Mouse (Mus musculus) midbrain, embryonic 14.5 days (tissue): Measurements from ENCODE around the gene Ikzf1. TPM values are rescaled to one million over a fixed set of nuclear protein-coding genes. Genes with fewer than 3 reads are reported as not detected.

Source experiments
- ATAC-seq: fragments of 200-750 bp; cut with Nextera tagmentation; 2 replicates; pipeline ENCODE4 v1.8.0; 2017; ENCODE audit warnings: moderate number of reproducible peaks, moderate library complexity; ENCODE audit not compliant: low FRiP score, low TSS enrichment
- DNase-seq: peaks from one replicate; pipeline ENCODE4 v3.0.0-alpha.2; 2015
- H3K27ac ChIP-seq: fragments of 300-500 bp; sonication (generic); replicated peaks from 2 replicates; pipeline ENCODE4 v1.5.1; 2014; ENCODE audit warnings: mild to moderate bottlenecking, low read depth, low read length, moderate library complexity
- H3K27me3 ChIP-seq: fragments of 300-500 bp; sonication (generic); 2 replicates; pipeline ENCODE4 v1.6.1; 2014; ENCODE audit warnings: low read length, control low read depth, mixed read lengths; ENCODE audit not compliant: control insufficient read depth, insufficient read depth
- H3K36me3 ChIP-seq: fragments of 300-500 bp; sonication (generic); 2 replicates; pipeline ENCODE4 v1.6.1; 2014; ENCODE audit warnings: low read length, control low read depth; ENCODE audit not compliant: control insufficient read depth, insufficient read depth
- H3K4me1 ChIP-seq: fragments of 300-500 bp; sonication (generic); 2 replicates; pipeline ENCODE4 v1.6.1; 2014; ENCODE audit warnings: mild to moderate bottlenecking, antibody characterized with exemption, low read length, control low read depth; ENCODE audit not compliant: control insufficient read depth, insufficient read depth
- H3K4me2 ChIP-seq: fragments of 300-500 bp; sonication (generic); 2 replicates; pipeline ENCODE4 v1.6.1; 2014; ENCODE audit warnings: mild to moderate bottlenecking, low read length, moderate library complexity
- H3K4me3 ChIP-seq: fragments of 300-500 bp; sonication (generic); replicated peaks from 2 replicates; pipeline ENCODE4 v1.5.1; 2014; ENCODE audit warnings: low read depth, low read length
- H3K9ac ChIP-seq: fragments of 300-500 bp; sonication (generic); replicated peaks from 2 replicates; pipeline ENCODE4 v1.6.1; 2014; ENCODE audit warnings: mild to moderate bottlenecking, low read length, moderate library complexity
- H3K9me3 ChIP-seq: fragments of 300-500 bp; sonication (generic); 2 replicates; pipeline ENCODE4 v1.6.1; 2016; ENCODE audit warnings: low read length, control low read depth, mixed read lengths; ENCODE audit not compliant: control insufficient read depth
- WGBS: fragments of 180-500 bp; shearing (Covaris S2); extraction: QIAGEN DNeasy Blood & Tissue Kit; methylation state at CpG from one replicate; pipeline ENCODE4 v1.1.7; 2014; 5-methylcytosine and 5-hydroxymethylcytosine counted together
- polyA plus RNA-seq: library from polyadenylated mRNA; unstranded; fragments of >200 nt; fragmentation: Nextera tagmentation; extraction: Ambion mirVana; gene quantifications from 2 replicates; pipeline ENCODE4 v1.2.1, GENCODE M21; 2014

Gene Ikzf1
- polyA plus RNA-seq, 1 experiment from 2014 or later: 2.6 TPM

DNA sequence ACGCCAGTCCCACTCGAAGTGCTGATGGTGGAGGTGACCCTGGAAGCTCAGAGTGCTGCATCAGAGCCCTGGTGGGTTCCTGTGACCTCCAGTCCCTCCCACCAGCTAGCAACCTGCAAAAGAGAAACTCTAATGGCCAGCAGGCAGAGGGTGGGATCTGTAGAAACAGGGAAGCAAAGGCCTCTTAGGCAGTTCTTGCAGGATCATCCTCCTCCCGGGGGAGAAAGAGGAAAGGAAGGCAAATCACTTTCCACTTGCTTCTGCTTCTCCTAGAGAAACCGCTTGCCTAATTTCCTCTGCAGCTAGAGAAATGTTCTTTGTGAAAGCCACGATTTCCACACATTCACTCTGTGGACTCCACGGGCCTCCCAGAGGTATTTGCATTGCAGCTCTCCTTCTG lies 100.7 kb downstream of the Ikzf1 start:
- Histone ChIP-seq H3K9me3 (no peaks in the 10 kb centered on the region), H3K36me3 (no peaks in the 10 kb centered on the region), H3K27me3 (no peaks in the 10 kb centered on the region), H3K4me3 (no peak overlapping the region), H3K9ac (no peak overlapping the region), H3K27ac (no peak overlapping the region), H3K4me1 (no peaks in the 10 kb centered on the region), H3K4me2 (no peak overlapping the region)
- WGBS: 71% methylated on average over 6 of the region's 6 CpGs
- DNase-seq (no peak), ATAC-seq (no peak)

- Histone ChIP-seq H3K9ac (no peak overlapping the region), H3K27ac (no peak overlapping the region), H3K27me3 (no peaks in the 10 kb centered on the region), H3K4me2 (peak overlapping the region; percentile 40), H3K4me3 (no peak overlapping the region), H3K9me3 (no peaks in the 10 kb centered on the region), H3K36me3 (no peaks in the 10 kb centered on the region), H3K4me1 (no peaks in the 10 kb centered on the region)
- ATAC-seq (peak; percentile 90), DNase-seq (peak; percentile 93)
- under 1% methylated on average over 8 of the region's 8 CpGs for WGBS
Measured at GRCm38 (mm10) chr11:11788521-11788974, 103.7 kb downstream of the Ikzf1 start.

DNA sequence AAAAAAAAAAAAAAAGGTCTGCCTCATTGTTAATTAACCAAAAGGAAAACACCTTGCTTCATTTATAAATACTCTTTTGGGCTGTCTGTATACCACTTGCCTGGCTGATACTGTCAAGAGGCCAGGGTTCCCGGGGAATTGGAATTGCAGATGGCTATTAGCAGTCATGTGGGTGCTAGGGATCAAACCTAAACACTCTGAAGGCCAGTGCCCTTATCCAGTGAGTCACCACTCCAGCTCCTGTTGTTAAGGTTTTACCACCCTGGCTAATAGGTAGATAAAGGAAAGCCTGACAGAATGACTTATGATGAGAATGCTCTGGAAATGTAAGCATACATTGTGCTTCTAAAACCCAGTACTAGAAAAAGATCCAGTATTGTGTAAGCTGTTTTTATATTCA lies 109.8 kb downstream of the Ikzf1 start:
- WGBS: 95% methylated on average over 1 of the region's 1 CpGs

DNA sequence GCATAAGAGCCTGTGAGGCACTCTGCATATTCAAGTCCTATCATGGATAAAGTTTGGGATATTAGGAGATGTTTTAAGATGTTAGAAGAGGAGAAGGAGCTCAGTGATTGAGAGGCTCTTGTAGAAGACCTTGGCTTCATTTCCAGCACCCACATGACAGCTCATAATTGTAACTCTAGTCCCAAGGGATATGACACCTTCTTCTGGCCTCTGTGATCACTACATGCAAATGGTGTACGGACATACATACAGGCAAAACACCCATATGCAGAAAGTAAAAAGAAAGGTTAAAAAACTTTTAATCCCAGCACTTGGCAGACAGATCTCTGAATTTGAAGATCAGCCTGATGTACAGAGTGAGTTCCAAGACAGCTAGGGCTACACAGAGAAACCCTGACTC lies 113.9 kb downstream of the Ikzf1 start:
- H3K9ac ChIP-seq: no peak overlapping the region
- DNase-seq: no peak

More for the DNA sequence above, 109.8 kb downstream of the Ikzf1 start:
- H3K9me3 ChIP-seq: no peaks in the 10 kb centered on the region
- no peak overlapping the region for H3K4me2 ChIP-seq
- no peak overlapping the region for H3K4me3 ChIP-seq
- no peaks in the 10 kb centered on the region for H3K27me3 ChIP-seq
- ATAC-seq (no peak), DNase-seq (no peak)
- H3K9ac ChIP-seq: no peak overlapping the region
- H3K36me3 ChIP-seq: 0 out of 2 replicates have a peak, but pooled peaks cover 5% of the 10 kb centered on the region
- H3K27ac ChIP-seq: no peak overlapping the region
- H3K4me1 ChIP-seq: no peaks in the 10 kb centered on the region

DNA sequence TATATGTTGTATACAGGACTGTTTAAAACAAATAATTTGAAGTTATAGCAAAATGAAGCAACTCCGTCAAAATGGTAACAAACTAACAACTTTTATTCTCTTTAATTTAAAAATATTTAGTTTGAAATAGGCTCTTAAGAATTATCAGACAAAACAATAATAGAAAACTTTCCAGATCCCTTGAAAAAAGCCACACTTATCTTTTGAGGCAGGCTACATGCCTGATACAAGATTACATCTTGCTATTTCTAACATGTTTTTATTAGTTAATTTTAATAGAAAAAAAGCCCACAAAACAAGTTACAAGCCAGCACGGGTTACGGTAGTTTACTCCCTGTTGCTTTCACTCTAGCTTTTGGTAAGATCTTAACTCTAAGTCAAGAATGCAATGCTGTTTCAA lies 115.5 kb downstream of the Ikzf1 start:
- H3K4me2 ChIP-seq: no peak overlapping the region

More for the DNA sequence above, 113.9 kb downstream of the Ikzf1 start:
- Histone ChIP-seq H3K27ac (no peak overlapping the region), H3K27me3 (no peaks in the 10 kb centered on the region), H3K9me3 (no peaks in the 10 kb centered on the region), H3K4me2 (no peak overlapping the region), H3K4me1 (no peaks in the 10 kb centered on the region), H3K36me3 (peaks cover 18% of the 10 kb centered on the region), H3K4me3 (no peak overlapping the region)
- 98% methylated on average over 1 of the region's 1 CpGs for WGBS
- no peak for ATAC-seq

GRCm38 (mm10) chr11:11801067-11801466 lies 116.3 kb downstream of the Ikzf1 start:
- Histone ChIP-seq H3K27ac (no peak overlapping the region), H3K4me1 (no peaks in the 10 kb centered on the region), H3K9ac (no peak overlapping the region), H3K4me2 (no peak overlapping the region), H3K9me3 (no peaks in the 10 kb centered on the region), H3K27me3 (no peaks in the 10 kb centered on the region), H3K4me3 (no peak overlapping the region), H3K36me3 (peaks cover 18% of the 10 kb centered on the region)
- DNase-seq (no peak), ATAC-seq (no peak)
- 94% methylated on average over 9 of the region's 9 CpGs for WGBS

More for the DNA sequence above, 115.5 kb downstream of the Ikzf1 start:
- DNase-seq (no peak), ATAC-seq (no peak)
- H3K9ac ChIP-seq: no peak overlapping the region
- no peaks in the 10 kb centered on the region for H3K4me1 ChIP-seq
- no peak overlapping the region for H3K4me3 ChIP-seq
- no peaks in the 10 kb centered on the region for H3K9me3 ChIP-seq
- 96% methylated on average over 3 of the region's 3 CpGs for WGBS
- H3K27me3 ChIP-seq: no peaks in the 10 kb centered on the region
- H3K27ac ChIP-seq: no peak overlapping the region
- peaks cover 18% of the 10 kb centered on the region for H3K36me3 ChIP-seq

GRCm38 (mm10) chr11:11804421-11804820 lies 119.6 kb downstream of the Ikzf1 start:
- ATAC-seq: no peak
- no peak for DNase-seq
- no peaks in the 10 kb centered on the region for H3K9me3 ChIP-seq
- no peak overlapping the region for H3K4me2 ChIP-seq
- peaks cover 3% of the 10 kb centered on the region; the same call in 1 of the 2 replicates for H3K4me1 ChIP-seq
- peaks cover 13% of the 10 kb centered on the region for H3K36me3 ChIP-seq
- no peaks in the 10 kb centered on the region for H3K27me3 ChIP-seq
- 96% methylated on average over 5 of the region's 5 CpGs for WGBS
- H3K27ac ChIP-seq: no peak overlapping the region
- H3K4me3 ChIP-seq: no peak overlapping the region
- H3K9ac ChIP-seq: no peak overlapping the region

GRCm38 (mm10) chr11:11805951-11806350 lies 121.1 kb downstream of the Ikzf1 start:
- H3K27ac ChIP-seq: no peak overlapping the region
- no peak for ATAC-seq
- peaks cover 12% of the 10 kb centered on the region for H3K36me3 ChIP-seq
- H3K4me3 ChIP-seq: no peak overlapping the region
- 97% methylated on average over 4 of the region's 4 CpGs for WGBS
- no peaks in the 10 kb centered on the region for H3K9me3 ChIP-seq
- no peak overlapping the region for H3K9ac ChIP-seq
- no peaks in the 10 kb centered on the region for H3K27me3 ChIP-seq
- no peak overlapping the region for H3K4me2 ChIP-seq
- H3K4me1 ChIP-seq: peaks cover 5% of the 10 kb centered on the region; the same call in 1 of the 2 replicates
- no peak for DNase-seq

GRCm38 (mm10) chr11:11808035-11808819 lies 123.4 kb downstream of the Ikzf1 start:
- Histone ChIP-seq H3K27me3 (no peaks in the 10 kb centered on the region), H3K4me3 (peak overlapping the region; percentile 55), H3K4me2 (peak overlapping the region; percentile 72), H3K4me1 (peaks cover 5% of the 10 kb centered on the region; the same call in 1 of the 2 replicates), H3K9me3 (no peaks in the 10 kb centered on the region), H3K9ac (peak overlapping the region; percentile 69), H3K27ac (no peak overlapping the region; the same call in 1 of the 2 replicates), H3K36me3 (no peaks in the 10 kb centered on the region)
- WGBS: 7% methylated on average over 25 of the region's 25 CpGs
- ATAC-seq (no peak), DNase-seq (no peak)
